Mouse (Mus musculus) myocyte (in vitro differentiated cells): ENCODE data around the gene Ggact. TPM values are rescaled to one million over a fixed set of nuclear protein-coding genes. Genes with fewer than 3 reads are reported as not detected.

Experiments used
- H3K27me3 ChIP-seq: one replicate; pipeline ENCODE4 v1.6.1; 2011; ENCODE audit not compliant: control insufficient read depth, insufficient read depth, insufficient read length
- H3K36me3 ChIP-seq: one replicate; pipeline ENCODE4 v1.6.1; 2011; ENCODE audit not compliant: control insufficient read depth, insufficient read depth
- H3K4me2 ChIP-seq: one replicate; pipeline ENCODE4 v1.6.1; 2011; ENCODE audit warnings: low read depth, control low read depth
- H3K4me3 ChIP-seq: one replicate; pipeline ENCODE4 v1.5.1; 2011; ENCODE audit warnings: mild to moderate bottlenecking, control low read depth, moderate library complexity
- H3K79me2 ChIP-seq: one replicate; pipeline ENCODE4 v1.6.1; 2011; ENCODE audit not compliant: control insufficient read depth, insufficient read depth
- H3ac ChIP-seq: one replicate; pipeline ENCODE4 v1.6.1; 2011; ENCODE audit not compliant: control insufficient read depth, insufficient read length
- CEBPB ChIP-seq: IDR thresholded peaks from 2 replicates; pipeline ENCODE4 v1.6.1; 2011; ENCODE audit warnings: mild to moderate bottlenecking, moderate library complexity; ENCODE audit not compliant: poor library complexity, insufficient read depth, severe bottlenecking
- E2F4 ChIP-seq: IDR thresholded peaks from one replicate; pipeline ENCODE4 v1.6.1; 2011; ENCODE audit warnings: mild to moderate bottlenecking, control low read depth, moderate library complexity; ENCODE audit not compliant: insufficient read depth
- MAX ChIP-seq: IDR thresholded peaks from one replicate; pipeline ENCODE4 v1.6.1; 2011; ENCODE audit warnings: low read depth, mild to moderate bottlenecking, control low read depth
- MYOD1 ChIP-seq, 3 experiments: IDR thresholded peaks; one replicate each; pipeline ENCODE4 v1.6.1; 2011; ENCODE audit warnings: control low read depth in 2 of 3, low read depth in 2 of 3, mild to moderate bottlenecking in 2 of 3, moderate library complexity in 1 of 3; ENCODE audit not compliant: insufficient read length in 2 of 3, control insufficient read depth in 1 of 3
- MYOG ChIP-seq, 3 experiments: IDR thresholded peaks; one replicate each; pipeline ENCODE4 v1.6.1; 2011; ENCODE audit warnings: control low read depth in 2 of 3, low read depth in 2 of 3, mild to moderate bottlenecking in 2 of 3; ENCODE audit not compliant: insufficient read length in 2 of 3, control insufficient read depth in 1 of 3, insufficient read depth in 1 of 3
- POLR2A ChIP-seq: IDR thresholded peaks from one replicate; pipeline ENCODE4 v1.6.1; 2011; ENCODE audit warnings: low read depth, mild to moderate bottlenecking, control low read depth, moderate library complexity; ENCODE audit not compliant: insufficient read length
- POLR2AphosphoS2 ChIP-seq: IDR thresholded peaks from one replicate; pipeline ENCODE4 v1.6.1; 2011; ENCODE audit warnings: low read depth, control low read depth; ENCODE audit not compliant: insufficient read length
- REST ChIP-seq: IDR thresholded peaks from one replicate; pipeline ENCODE4 v1.6.1; 2011; ENCODE audit warnings: mild to moderate bottlenecking, control low read depth, moderate library complexity; ENCODE audit not compliant: insufficient read depth, insufficient read length
- SRF ChIP-seq: IDR thresholded peaks from one replicate; pipeline ENCODE4 v1.6.1; 2011; ENCODE audit warnings: low read depth; ENCODE audit not compliant: control insufficient read depth, insufficient read length
- TCF12 ChIP-seq: IDR thresholded peaks from one replicate; pipeline ENCODE4 v1.6.1; 2011; ENCODE audit warnings: mild to moderate bottlenecking, control low read depth; ENCODE audit not compliant: poor library complexity, insufficient read depth, severe bottlenecking
- TCF3 ChIP-seq: IDR thresholded peaks from one replicate; pipeline ENCODE4 v1.6.1; 2011; ENCODE audit warnings: low read depth, control low read depth; ENCODE audit not compliant: insufficient read length
- USF1 ChIP-seq: IDR thresholded peaks from one replicate; pipeline ENCODE4 v1.6.1; 2011; ENCODE audit warnings: low read depth, mild to moderate bottlenecking, control low read depth, moderate library complexity
- polyA plus RNA-seq: library from polyadenylated mRNA; unstranded; fragments of >200 nt; fragmentation: generic; extraction: Trizol; gene quantifications from one replicate; pipeline ENCODE4 v1.2.1, GENCODE M21; 2012; ENCODE audit warnings: missing spikeins

The Ggact gene
- polyA plus RNA-seq, 1 experiment, result 17.0 TPM

- Histone ChIP-seq H3K79me2 (no peaks in the 10 kb centered on the region), H3K4me2 (no peak overlapping the region), H3K4me3 (no peak overlapping the region), H3ac (no peak overlapping the region), H3K36me3 (no peaks in the 10 kb centered on the region), H3K27me3 (no peaks in the 10 kb centered on the region)
- TF ChIP-seq CEBPB, result no peak
- TF ChIP-seq POLR2AphosphoS2, result no peak
- no peak for TF ChIP-seq POLR2A
- TF ChIP-seq USF1, result no peak
- TF ChIP-seq TCF12, result no peak
- no peak for TF ChIP-seq MYOG (IDR thresholded peaks at IDR 0.05; ENCODE audit: control insufficient read depth in 1 of 3, insufficient read depth in 1 of 3, insufficient read length in 2 of 3, low read depth in 2 of 3)
- TF ChIP-seq MYOD1 (IDR thresholded peaks at IDR 0.05; ENCODE audit: control insufficient read depth in 1 of 3, insufficient read length in 2 of 3, low read depth in 2 of 3), result no peak
- no peak for TF ChIP-seq E2F4
- no peak for TF ChIP-seq TCF3
- TF ChIP-seq MAX, result no peak
- TF ChIP-seq REST, result no peak
- no peak for TF ChIP-seq SRF
These were observed 8.6 kb downstream of the Ggact start for GRCm38 (mm10) chr14:122905007-122905406.

GRCm38 (mm10) chr14:122903923-122904351 is 9.6 kb downstream of the Ggact start:
- H3K36me3 ChIP-seq, result no peaks in the 10 kb centered on the region
- TF ChIP-seq MAX, result no peak
- TF ChIP-seq POLR2A, result no peak
- TF ChIP-seq POLR2AphosphoS2, result no peak
- no peak for TF ChIP-seq USF1

GRCm38 (mm10) chr14:122902884-122903283 is 10.7 kb downstream of the Ggact start:
- H3K36me3 ChIP-seq, result no peaks in the 10 kb centered on the region
- H3K4me3 ChIP-seq, result no peak overlapping the region
- no peak overlapping the region for H3ac ChIP-seq
- TF ChIP-seq CEBPB (no peak), MYOD1 (IDR thresholded peaks at IDR 0.05; ENCODE audit: control insufficient read depth in 1 of 3, insufficient read length in 2 of 3, low read depth in 2 of 3) (no peak), TCF3 (no peak), TCF12 (no peak), USF1 (no peak), MYOG (IDR thresholded peaks at IDR 0.05; ENCODE audit: control insufficient read depth in 1 of 3, insufficient read depth in 1 of 3, insufficient read length in 2 of 3, low read depth in 2 of 3) (no peak), REST (no peak), SRF (no peak), E2F4 (no peak), MAX (no peak), POLR2AphosphoS2 (no peak), POLR2A (no peak)
- H3K27me3 ChIP-seq, result no peaks in the 10 kb centered on the region
- no peaks in the 10 kb centered on the region for H3K79me2 ChIP-seq
- H3K4me2 ChIP-seq, result no peak overlapping the region

More at GRCm38 (mm10) chr14:122903923-122904351, 9.6 kb downstream of the Ggact start:
- Histone ChIP-seq H3ac (no peak overlapping the region), H3K4me2 (no peak overlapping the region), H3K4me3 (no peak overlapping the region), H3K27me3 (no peaks in the 10 kb centered on the region), H3K79me2 (no peaks in the 10 kb centered on the region)

DNA sequence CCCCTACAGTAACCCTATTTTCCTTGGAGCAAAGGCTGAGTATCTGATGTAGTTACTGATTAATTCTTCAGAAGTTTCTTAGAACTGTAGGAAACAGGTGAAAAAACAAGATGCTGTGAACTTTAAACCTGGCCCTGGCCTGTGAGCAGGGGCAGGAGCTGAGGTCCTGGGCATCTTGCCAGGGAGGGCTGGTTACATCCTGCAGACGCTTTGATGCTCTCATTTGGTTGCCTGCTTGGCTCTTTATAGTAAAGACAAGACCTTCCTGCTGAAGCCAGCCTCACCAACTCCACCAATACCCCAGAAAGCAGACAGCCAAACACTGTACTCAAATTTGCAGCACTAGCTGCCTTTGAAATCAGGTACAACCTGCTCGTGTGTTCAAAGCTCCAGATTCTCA is 11.4 kb downstream of the Ggact start:
- H3K79me2 ChIP-seq, result no peaks in the 10 kb centered on the region
- no peak overlapping the region for H3ac ChIP-seq
- no peaks in the 10 kb centered on the region for H3K36me3 ChIP-seq
- no peak overlapping the region for H3K4me3 ChIP-seq
- H3K4me2 ChIP-seq, result no peak overlapping the region
- no peaks in the 10 kb centered on the region for H3K27me3 ChIP-seq
- TF ChIP-seq CEBPB (no peak), POLR2AphosphoS2 (no peak), MYOG (IDR thresholded peaks at IDR 0.05; ENCODE audit: control insufficient read depth in 1 of 3, insufficient read depth in 1 of 3, insufficient read length in 2 of 3, low read depth in 2 of 3) (no peak), POLR2A (no peak), SRF (no peak), USF1 (no peak), E2F4 (no peak), MAX (no peak), TCF3 (no peak), MYOD1 (IDR thresholded peaks at IDR 0.05; ENCODE audit: control insufficient read depth in 1 of 3, insufficient read length in 2 of 3, low read depth in 2 of 3) (no peak), REST (no peak), TCF12 (no peak)

DNA sequence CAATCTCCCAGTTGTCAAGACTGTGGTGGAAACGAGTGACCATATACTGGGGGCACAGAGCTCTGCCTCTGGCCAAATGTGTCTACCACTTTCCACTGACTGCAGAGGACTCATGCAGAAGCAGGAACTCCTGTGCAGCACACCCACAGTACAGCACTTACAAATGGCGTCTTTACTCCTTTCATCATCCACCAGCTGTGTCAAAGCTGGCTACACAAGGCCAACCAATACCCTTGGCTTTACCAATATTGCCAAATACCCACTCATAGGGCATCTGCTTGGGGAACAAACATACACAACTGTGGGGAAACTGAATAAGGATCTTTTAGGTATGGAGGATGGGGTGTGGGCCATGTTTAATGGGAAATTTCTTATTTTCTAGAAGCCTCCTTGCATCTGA is 11.8 kb downstream of the Ggact start:
- Histone ChIP-seq H3K36me3 (no peaks in the 10 kb centered on the region), H3K27me3 (no peaks in the 10 kb centered on the region), H3ac (no peak overlapping the region), H3K79me2 (no peaks in the 10 kb centered on the region), H3K4me3 (no peak overlapping the region), H3K4me2 (no peak overlapping the region)
- TF ChIP-seq TCF12 (no peak), SRF (no peak), REST (no peak), MYOG (IDR thresholded peaks at IDR 0.05; ENCODE audit: control insufficient read depth in 1 of 3, insufficient read depth in 1 of 3, insufficient read length in 2 of 3, low read depth in 2 of 3) (no peak), MAX (no peak), E2F4 (no peak), TCF3 (no peak), USF1 (no peak), POLR2A (no peak)
